Mouse (Mus musculus) C2C12 (cell line): ENCODE results near the gene Ank2. TPM values are rescaled to one million over a fixed set of nuclear protein-coding genes. Genes with fewer than 3 reads are reported as not detected.

Source experiments
- H3K27me3 ChIP-seq: one replicate; pipeline ENCODE4 v1.6.1; 2011; ENCODE audit not compliant: control insufficient read depth, insufficient read depth, insufficient read length
- H3K36me3 ChIP-seq: one replicate; pipeline ENCODE4 v1.6.1; 2011; ENCODE audit not compliant: control insufficient read depth, insufficient read depth
- H3K4me3 ChIP-seq: one replicate; pipeline ENCODE4 v1.5.1; 2011; ENCODE audit warnings: mild to moderate bottlenecking, control low read depth; ENCODE audit not compliant: poor library complexity, insufficient read depth, severe bottlenecking
- H3K79me2 ChIP-seq: one replicate; pipeline ENCODE4 v1.6.1; 2011; ENCODE audit not compliant: control insufficient read depth, insufficient read depth
- H3K79me3 ChIP-seq: one replicate; pipeline ENCODE4 v1.6.1; 2011; ENCODE audit warnings: low read depth, control low read depth
- H3ac ChIP-seq: one replicate; pipeline ENCODE3; 2011; ENCODE audit warnings: low read depth; ENCODE audit not compliant: control insufficient read depth, insufficient read length
- CEBPB ChIP-seq: IDR thresholded peaks from one replicate; pipeline ENCODE4 v1.6.1; 2011; ENCODE audit warnings: low read depth, mild to moderate bottlenecking, control low read depth, moderate library complexity
- CTCF ChIP-seq: IDR thresholded peaks from one replicate; pipeline ENCODE4 v1.5.1; 2011; ENCODE audit not compliant: control insufficient read depth, insufficient read depth, insufficient read length
- FOSL1 ChIP-seq: IDR thresholded peaks from one replicate; pipeline ENCODE4 v1.8.0; 2011; ENCODE audit warnings: mild to moderate bottlenecking, low read length; ENCODE audit not compliant: poor library complexity, insufficient read depth, severe bottlenecking
- MAX ChIP-seq: IDR thresholded peaks from one replicate; pipeline ENCODE4 v1.6.1; 2011; ENCODE audit warnings: mild to moderate bottlenecking, control low read depth
- MYOD1 ChIP-seq: IDR thresholded peaks from one replicate; pipeline ENCODE4 v1.6.1; 2011; ENCODE audit warnings: low read depth; ENCODE audit not compliant: control insufficient read depth, insufficient read length
- MYOG ChIP-seq: IDR thresholded peaks from one replicate; pipeline ENCODE4 v1.6.1; 2011; ENCODE audit not compliant: control insufficient read depth, insufficient read length; ENCODE audit errors: extremely low read depth
- USF1 ChIP-seq: IDR thresholded peaks from one replicate; pipeline ENCODE4 v1.6.1; 2011; ENCODE audit warnings: low read depth, mild to moderate bottlenecking, control low read depth, moderate library complexity
- polyA plus RNA-seq: library from polyadenylated mRNA; unstranded; fragments of >200 nt; fragmentation: generic; extraction: Trizol; gene quantifications from one replicate; pipeline ENCODE4 v1.2.1, GENCODE M21; 2012; ENCODE audit warnings: missing spikeins

Ank2 gene
- polyA plus RNA-seq, 1 experiment: 3.5 TPM

DNA sequence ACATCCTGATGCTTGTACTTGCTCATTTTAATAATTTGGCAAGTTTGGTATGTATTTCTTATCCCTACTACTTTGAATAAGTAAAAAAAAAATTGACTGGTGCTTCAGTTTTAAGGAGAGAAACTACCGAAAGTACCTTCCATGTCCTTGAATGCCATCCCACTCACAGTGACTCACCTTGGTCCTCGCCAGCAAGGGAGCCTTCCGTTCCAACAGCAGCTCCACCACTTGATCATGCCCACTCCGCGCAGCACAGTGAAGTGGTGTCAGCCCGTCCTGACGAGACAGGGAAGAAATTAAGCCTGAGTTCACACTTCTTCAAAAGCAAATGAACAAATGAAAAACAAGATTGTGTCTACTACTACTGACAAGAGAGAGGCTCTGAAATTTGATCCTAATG, 460.6 kb downstream of the Ank2 start:
- no peaks in the 10 kb centered on the region for H3K79me2 ChIP-seq
- no peak overlapping the region for H3K4me3 ChIP-seq
- no peaks in the 10 kb centered on the region for H3K36me3 ChIP-seq
- H3K79me3 ChIP-seq: no peaks in the 10 kb centered on the region
- no peak overlapping the region for H3ac ChIP-seq
- no peaks in the 10 kb centered on the region for H3K27me3 ChIP-seq
- no peak for TF ChIP-seq USF1
- no peak for TF ChIP-seq MYOG
- no peak for TF ChIP-seq MAX
- no peak for TF ChIP-seq CTCF
- TF ChIP-seq FOSL1: no peak
- TF ChIP-seq MYOD1: no peak
- no peak for TF ChIP-seq CEBPB

DNA sequence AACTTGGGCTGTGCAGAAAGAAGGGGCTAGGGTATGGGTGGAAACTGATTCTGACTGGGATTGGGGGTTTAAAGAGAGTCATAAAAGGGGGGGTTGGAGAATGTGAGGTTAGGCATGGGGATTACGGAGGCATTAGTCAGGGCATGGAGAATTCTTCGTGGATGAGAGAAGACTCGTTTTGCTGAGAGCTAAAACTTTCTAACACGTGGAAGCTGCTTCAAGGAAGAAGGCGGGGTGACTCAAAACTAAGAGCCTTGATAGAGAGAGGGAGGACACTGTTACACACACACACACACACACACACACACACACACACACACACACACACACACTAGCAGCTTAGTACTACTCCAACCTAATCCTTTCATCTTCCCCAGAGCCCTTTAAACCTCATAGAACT, 463.0 kb downstream of the Ank2 start:
- TF ChIP-seq MYOG (no peak), CEBPB (no peak), USF1 (no peak), FOSL1 (no peak), CTCF (no peak), MAX (no peak), MYOD1 (no peak)
- H3K79me3 ChIP-seq: no peaks in the 10 kb centered on the region
- H3ac ChIP-seq: no peak overlapping the region
- no peaks in the 10 kb centered on the region for H3K36me3 ChIP-seq
- H3K4me3 ChIP-seq: no peak overlapping the region
- no peaks in the 10 kb centered on the region for H3K79me2 ChIP-seq
- no peaks in the 10 kb centered on the region for H3K27me3 ChIP-seq

DNA sequence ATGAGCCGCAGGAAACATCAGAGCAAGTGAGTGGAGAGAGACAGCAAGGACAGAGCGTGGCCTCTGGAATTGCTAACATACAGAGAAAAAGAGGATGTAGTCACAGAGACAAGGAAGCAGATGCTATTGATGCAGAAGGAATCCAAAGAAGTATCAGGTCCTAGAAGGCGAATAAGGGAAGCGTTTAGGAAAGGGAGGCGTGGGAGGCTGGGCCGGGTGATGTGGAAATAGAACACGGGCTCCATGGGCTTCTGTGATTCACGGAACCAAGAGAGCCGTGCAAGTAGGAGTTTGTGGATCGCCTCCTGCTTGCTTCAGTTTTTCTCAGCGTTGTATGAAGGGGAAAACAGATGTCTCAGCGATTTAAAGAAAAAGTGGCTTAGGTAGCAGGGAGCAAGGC, 463.6 kb downstream of the Ank2 start:
- no peak overlapping the region for H3K4me3 ChIP-seq
- no peaks in the 10 kb centered on the region for H3K36me3 ChIP-seq
- H3K27me3 ChIP-seq: no peaks in the 10 kb centered on the region
- TF ChIP-seq USF1: no peak
- no peak for TF ChIP-seq CTCF
- no peak for TF ChIP-seq MYOG
- TF ChIP-seq MYOD1: no peak
- TF ChIP-seq FOSL1: no peak
- TF ChIP-seq MAX: no peak
- no peak for TF ChIP-seq CEBPB
- H3K79me2 ChIP-seq: no peaks in the 10 kb centered on the region
- H3K79me3 ChIP-seq: no peaks in the 10 kb centered on the region
- H3ac ChIP-seq: no peak overlapping the region

DNA sequence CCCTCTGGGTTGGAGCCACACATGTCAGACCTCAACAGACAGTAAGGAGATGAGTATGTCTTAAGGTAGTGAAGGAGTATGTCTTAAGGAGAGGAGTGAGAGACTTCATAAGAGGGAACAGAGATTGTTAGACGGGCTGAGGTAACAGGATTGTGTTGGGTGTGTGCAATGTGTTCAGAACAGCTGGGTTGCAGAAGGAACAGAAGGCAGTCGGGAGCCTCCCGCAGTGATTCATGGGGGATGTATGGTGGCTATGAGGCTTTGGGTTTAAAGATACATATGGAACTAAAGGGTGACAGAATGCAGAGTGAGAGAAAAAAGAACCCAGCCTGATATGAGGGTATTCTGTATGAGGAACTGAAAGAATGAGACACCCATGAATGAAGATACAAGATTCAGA, 464.2 kb downstream of the Ank2 start:
- H3K79me3 ChIP-seq: no peaks in the 10 kb centered on the region
- H3K27me3 ChIP-seq: no peaks in the 10 kb centered on the region
- no peak for TF ChIP-seq MYOD1
- no peak overlapping the region for H3K4me3 ChIP-seq
- no peaks in the 10 kb centered on the region for H3K79me2 ChIP-seq
- no peaks in the 10 kb centered on the region for H3K36me3 ChIP-seq
- no peak overlapping the region for H3ac ChIP-seq

DNA sequence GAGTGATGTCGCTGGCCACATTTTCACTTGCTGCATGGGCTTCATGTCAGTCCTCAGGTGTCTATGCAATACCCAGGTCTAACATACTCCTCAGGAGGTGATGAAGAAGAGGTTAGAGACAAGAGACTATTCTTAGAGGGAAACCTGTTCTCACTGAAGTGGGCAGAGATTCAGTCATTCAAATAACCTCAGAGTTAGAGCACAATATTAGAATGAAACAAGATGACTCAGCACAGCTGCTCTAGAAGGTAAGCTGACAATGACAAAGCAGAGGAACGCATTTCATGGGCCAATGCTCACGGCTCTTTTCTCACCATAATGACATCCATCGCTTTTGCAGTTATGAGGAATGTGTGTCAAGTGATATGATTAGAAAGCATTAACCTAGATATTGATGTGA, 475.2 kb downstream of the Ank2 start:
- Histone ChIP-seq H3K36me3 (no peaks in the 10 kb centered on the region), H3K79me3 (no peaks in the 10 kb centered on the region), H3K79me2 (no peaks in the 10 kb centered on the region), H3K27me3 (no peaks in the 10 kb centered on the region), H3ac (no peak overlapping the region), H3K4me3 (no peak overlapping the region)
- TF ChIP-seq USF1 (no peak), FOSL1 (no peak), CEBPB (no peak), MYOD1 (no peak), CTCF (no peak), MAX (no peak), MYOG (no peak)

DNA sequence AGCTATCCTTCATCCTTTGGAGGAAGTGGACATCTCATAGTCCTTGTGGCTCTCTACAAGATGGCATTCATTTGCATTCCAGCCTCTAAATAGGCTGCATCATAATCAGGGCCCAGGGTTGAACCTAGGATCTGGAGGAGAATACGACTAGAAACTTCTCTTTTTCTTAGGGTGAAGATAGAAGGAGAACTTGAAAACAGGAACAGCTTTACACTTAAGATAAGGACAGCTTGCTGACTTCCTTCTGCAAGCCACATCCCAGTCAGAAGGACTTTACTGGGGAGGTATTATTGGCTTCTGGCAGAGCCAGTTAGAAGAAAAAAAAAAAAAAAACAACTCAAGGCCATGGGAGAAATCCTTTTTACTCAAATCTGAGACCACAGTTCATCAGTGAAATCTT, 479.0 kb downstream of the Ank2 start:
- no peaks in the 10 kb centered on the region for H3K79me2 ChIP-seq
- TF ChIP-seq MYOD1 (no peak), FOSL1 (no peak), CEBPB (no peak), MAX (no peak), MYOG (no peak), USF1 (no peak), CTCF (no peak)
- no peaks in the 10 kb centered on the region for H3K79me3 ChIP-seq
- H3K27me3 ChIP-seq: no peaks in the 10 kb centered on the region
- H3K36me3 ChIP-seq: no peaks in the 10 kb centered on the region
- no peak overlapping the region for H3ac ChIP-seq
- H3K4me3 ChIP-seq: no peak overlapping the region
